Mouse (Mus musculus) midbrain, embryonic 16.5 days (tissue): Measurements from ENCODE around the gene St6galnac4. TPM values are rescaled to one million over a fixed set of nuclear protein-coding genes. Genes with fewer than 3 reads are reported as not detected.

ENCODE experiments used
- ATAC-seq: fragments of 200-750 bp; cut with Nextera tagmentation; 2 replicates; pipeline ENCODE4 v1.8.0; 2017; ENCODE audit warnings: moderate TSS enrichment
- H3K27ac ChIP-seq: fragments of 300-500 bp; sonication (generic); 2 replicates; pipeline ENCODE4 v1.5.1; 2014; ENCODE audit warnings: mild to moderate bottlenecking, low read length, mixed read lengths
- H3K27me3 ChIP-seq: fragments of 300-500 bp; sonication (generic); 2 replicates; pipeline ENCODE4 v1.6.1; 2014; ENCODE audit warnings: low read depth, low read length, mixed read lengths; ENCODE audit not compliant: control insufficient read depth, insufficient read depth
- H3K36me3 ChIP-seq: fragments of 300-500 bp; sonication (generic); 2 replicates; pipeline ENCODE4 v1.6.1; 2014; ENCODE audit warnings: mild to moderate bottlenecking, low read length, moderate library complexity, mixed read lengths; ENCODE audit not compliant: control insufficient read depth, insufficient read depth
- H3K4me1 ChIP-seq: fragments of 300-500 bp; sonication (generic); 2 replicates; pipeline ENCODE4 v1.6.1; 2014; ENCODE audit warnings: mild to moderate bottlenecking, low read length, mixed read lengths; ENCODE audit not compliant: control insufficient read depth, insufficient read depth
- H3K4me2 ChIP-seq: fragments of 300-500 bp; sonication (generic); 2 replicates; pipeline ENCODE4 v1.6.1; 2014; ENCODE audit warnings: mild to moderate bottlenecking, low read length, mixed read lengths
- H3K4me3 ChIP-seq: fragments of 300-500 bp; sonication (generic); 2 replicates; pipeline ENCODE4 v1.5.1; 2014; ENCODE audit warnings: low read depth, mild to moderate bottlenecking, low read length, moderate library complexity, mixed read lengths
- H3K9ac ChIP-seq: fragments of 300-500 bp; sonication (generic); 2 replicates; pipeline ENCODE4 v1.6.1; 2014; ENCODE audit warnings: low read depth, low read length, mixed read lengths
- H3K9me3 ChIP-seq: fragments of 300-500 bp; sonication (generic); replicated peaks from 2 replicates; pipeline ENCODE4 v1.6.1; 2014; ENCODE audit warnings: mild to moderate bottlenecking, low read length, mixed read lengths; ENCODE audit not compliant: control insufficient read depth, poor library complexity, severe bottlenecking
- WGBS: fragments of 180-500 bp; shearing (Covaris S2); extraction: QIAGEN DNeasy Blood & Tissue Kit; methylation state at CpG from one replicate; pipeline ENCODE4 v1.1.7; 2014; 5-methylcytosine and 5-hydroxymethylcytosine counted together
- polyA plus RNA-seq: library from polyadenylated mRNA; unstranded; fragments of >200 nt; fragmentation: Nextera tagmentation; extraction: Ambion mirVana; gene quantifications from 2 replicates; pipeline ENCODE4 v1.2.1, GENCODE M21; 2015

Gene St6galnac4
- polyA plus RNA-seq, 1 experiment from 2014 or later, result 39.0 TPM

DNA sequence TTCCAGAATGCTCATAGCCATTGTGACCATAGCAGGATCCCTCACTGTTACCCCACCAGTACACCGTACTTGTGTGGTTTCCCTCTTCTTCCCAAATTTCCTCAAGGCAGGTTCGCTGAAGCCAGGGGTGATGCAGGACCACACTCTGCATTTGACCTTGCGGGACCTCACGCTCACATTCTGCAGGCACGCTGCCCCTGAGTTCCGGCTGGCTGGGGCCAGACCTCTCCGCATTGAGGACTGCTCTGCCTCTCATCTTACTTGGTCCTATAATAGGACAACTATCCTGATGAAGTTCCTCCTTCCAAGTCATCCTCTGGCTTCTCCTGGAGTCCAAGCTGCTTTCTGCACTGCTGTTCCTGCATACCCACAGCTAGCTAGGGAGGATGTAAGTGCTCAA, 49.7 kb downstream of the St6galnac4 start:
- Histone ChIP-seq H3K9me3 (no peaks in the 10 kb centered on the region), H3K27me3 (no peaks in the 10 kb centered on the region), H3K36me3 (0 out of 2 replicates have a peak, but pooled peaks cover 2% of the 10 kb centered on the region), H3K4me1 (no peaks in the 10 kb centered on the region), H3K4me3 (no peak overlapping the region), H3K9ac (no peak overlapping the region), H3K4me2 (no peak overlapping the region), H3K27ac (no peak overlapping the region)
- no peak for ATAC-seq
- WGBS, result 92% methylated on average over 7 of the region's 7 CpGs

DNA sequence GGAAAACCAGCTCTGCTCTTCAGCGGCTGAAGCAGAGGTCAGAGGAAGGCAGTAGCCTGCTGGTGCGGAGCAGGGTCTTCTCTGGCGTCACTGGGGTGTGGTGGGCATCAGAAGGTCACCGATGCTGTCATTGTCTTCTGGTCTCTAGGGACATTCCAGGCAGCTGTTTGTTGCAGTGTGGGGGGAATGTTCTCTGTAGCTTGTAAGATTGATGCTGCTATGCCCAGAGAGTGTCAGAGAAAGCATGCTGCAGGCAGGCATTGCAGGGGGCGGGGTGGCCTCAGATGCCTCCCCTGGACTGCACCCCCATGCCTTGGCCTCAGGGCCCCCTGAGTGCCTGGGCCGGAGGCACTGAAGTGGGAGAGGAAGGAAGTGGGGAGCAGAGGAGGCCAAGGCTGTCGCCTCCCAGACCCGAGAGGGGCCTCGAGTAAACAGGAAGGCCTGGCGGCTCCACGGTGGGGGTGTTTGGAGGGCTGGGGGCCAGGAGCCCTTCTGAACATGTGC, 50.9 kb downstream of the St6galnac4 start:
- Histone ChIP-seq H3K27ac (no peak overlapping the region), H3K36me3 (0 out of 2 replicates have a peak, but pooled peaks cover 2% of the 10 kb centered on the region), H3K27me3 (no peaks in the 10 kb centered on the region), H3K4me1 (no peaks in the 10 kb centered on the region), H3K4me3 (no peak overlapping the region), H3K4me2 (no peak overlapping the region), H3K9ac (0 out of 2 replicates have a peak overlapping the region, but pooled peaks have one; percentile 3), H3K9me3 (no peaks in the 10 kb centered on the region)
- ATAC-seq, result no peak
- WGBS, result 50% methylated on average over 11 of the region's 11 CpGs

DNA sequence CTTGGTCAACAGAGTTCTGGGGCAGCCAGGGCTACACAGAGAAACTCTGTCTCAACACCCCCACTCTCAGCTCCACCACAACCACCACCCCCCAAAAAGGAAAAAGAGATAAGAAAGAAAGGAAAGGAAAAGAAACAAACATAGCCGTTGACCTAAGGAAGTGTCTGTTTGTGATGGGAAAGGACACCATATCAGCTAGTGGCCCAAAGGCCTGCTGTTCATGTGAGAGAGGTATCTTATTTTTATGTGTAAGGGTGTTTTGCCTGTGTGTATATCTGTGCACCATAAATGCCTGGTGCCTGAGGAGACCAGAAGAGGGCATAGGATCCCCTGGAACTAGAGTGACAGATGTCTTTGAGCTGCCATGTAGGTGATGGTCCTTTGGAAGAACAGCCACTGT, 52.7 kb downstream of the St6galnac4 start:
- Histone ChIP-seq H3K9me3 (no peaks in the 10 kb centered on the region), H3K9ac (no peak overlapping the region), H3K4me2 (no peak overlapping the region), H3K4me1 (no peaks in the 10 kb centered on the region), H3K27ac (no peak overlapping the region), H3K4me3 (no peak overlapping the region), H3K36me3 (no peaks in the 10 kb centered on the region), H3K27me3 (no peaks in the 10 kb centered on the region)
- 91% methylated on average over 1 of the region's 1 CpGs for WGBS
- no peak for ATAC-seq

DNA sequence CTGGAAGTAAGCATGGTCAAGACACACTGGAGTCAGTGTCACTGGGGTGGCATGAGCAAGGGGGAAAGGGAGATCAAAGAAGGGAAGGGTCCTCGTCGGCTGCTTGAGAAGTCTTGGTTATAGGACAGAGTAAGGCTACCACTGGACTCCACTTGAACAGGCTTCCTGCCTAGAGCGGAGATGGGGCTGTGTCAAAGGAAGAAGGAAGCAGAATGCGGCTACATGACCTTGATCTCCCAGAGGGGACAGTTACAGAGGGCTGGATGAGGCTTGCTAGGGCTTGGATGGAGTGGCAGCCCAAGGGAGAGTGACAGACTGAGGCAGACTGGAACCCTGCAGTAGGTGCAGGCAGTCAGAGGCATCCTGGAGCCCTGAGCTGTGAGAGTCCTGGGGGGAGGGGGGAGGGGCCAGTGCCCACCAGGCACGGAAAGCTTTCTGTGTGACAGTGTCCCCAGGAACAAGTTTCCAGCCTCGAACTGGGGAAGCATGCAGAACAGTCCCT, 53.7 kb downstream of the St6galnac4 start:
- no peak overlapping the region for H3K4me3 ChIP-seq
- no peaks in the 10 kb centered on the region for H3K27me3 ChIP-seq
- whole genome bisulfite sequencing, result 63% methylated on average over 6 of the region's 6 CpGs
- H3K36me3 ChIP-seq, result no peaks in the 10 kb centered on the region
- H3K9ac ChIP-seq, result no peak overlapping the region
- no peak overlapping the region for H3K4me2 ChIP-seq
- no peak for ATAC-seq
- no peak overlapping the region for H3K27ac ChIP-seq
- no peaks in the 10 kb centered on the region for H3K4me1 ChIP-seq
- H3K9me3 ChIP-seq, result no peaks in the 10 kb centered on the region

DNA sequence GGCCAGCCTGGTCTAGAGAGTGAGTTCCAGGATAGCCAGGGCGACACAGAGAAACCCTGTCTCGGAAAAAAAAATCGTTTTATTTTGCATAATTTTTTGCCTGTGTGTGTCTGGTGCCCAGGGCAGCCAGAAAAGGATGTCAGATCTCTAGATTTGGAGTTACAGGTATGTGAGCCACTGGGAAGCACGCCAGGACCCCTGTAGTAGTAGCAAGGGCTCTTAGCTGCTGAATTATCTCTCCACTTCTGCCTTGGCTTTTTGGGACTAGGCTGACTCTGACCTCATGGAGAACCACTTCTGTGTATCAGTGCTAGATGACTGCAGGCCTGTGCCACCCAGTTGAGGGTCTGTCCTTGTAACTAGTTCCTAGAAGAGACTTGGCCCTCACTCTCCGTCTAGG, 54.9 kb downstream of the St6galnac4 start:
- Histone ChIP-seq H3K4me2 (no peak overlapping the region), H3K4me3 (no peak overlapping the region), H3K27me3 (no peaks in the 10 kb centered on the region), H3K4me1 (no peaks in the 10 kb centered on the region), H3K9me3 (no peaks in the 10 kb centered on the region), H3K9ac (no peak overlapping the region), H3K36me3 (no peaks in the 10 kb centered on the region), H3K27ac (no peak overlapping the region)
- 85% methylated on average over 5 of the region's 5 CpGs for WGBS
- no peak for ATAC-seq

DNA sequence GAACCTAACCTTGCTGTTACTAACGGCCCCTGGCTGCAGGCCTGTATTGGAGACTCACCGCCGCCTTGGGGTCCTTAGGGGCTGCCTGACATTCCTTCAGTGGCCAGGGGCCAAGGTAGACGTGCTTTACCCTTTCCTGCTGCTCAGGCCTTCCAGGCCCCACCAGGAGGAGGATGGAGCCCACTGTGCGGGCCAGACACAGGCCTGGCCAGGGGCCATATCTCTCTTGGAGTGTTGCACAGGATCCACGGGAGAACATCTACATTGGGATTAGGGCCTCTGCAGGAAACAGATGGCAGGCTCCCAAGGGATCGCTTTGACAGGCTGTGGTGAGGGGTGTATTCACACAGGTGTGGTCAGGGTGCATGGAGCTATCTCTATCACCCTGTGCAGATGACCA, 55.9 kb downstream of the St6galnac4 start:
- WGBS, result 72% methylated on average over 7 of the region's 7 CpGs
- Histone ChIP-seq H3K4me3 (no peak overlapping the region), H3K4me1 (no peaks in the 10 kb centered on the region), H3K9ac (no peak overlapping the region), H3K27me3 (no peaks in the 10 kb centered on the region), H3K9me3 (no peaks in the 10 kb centered on the region), H3K4me2 (no peak overlapping the region), H3K27ac (no peak overlapping the region), H3K36me3 (no peaks in the 10 kb centered on the region)
- ATAC-seq, result no peak

DNA sequence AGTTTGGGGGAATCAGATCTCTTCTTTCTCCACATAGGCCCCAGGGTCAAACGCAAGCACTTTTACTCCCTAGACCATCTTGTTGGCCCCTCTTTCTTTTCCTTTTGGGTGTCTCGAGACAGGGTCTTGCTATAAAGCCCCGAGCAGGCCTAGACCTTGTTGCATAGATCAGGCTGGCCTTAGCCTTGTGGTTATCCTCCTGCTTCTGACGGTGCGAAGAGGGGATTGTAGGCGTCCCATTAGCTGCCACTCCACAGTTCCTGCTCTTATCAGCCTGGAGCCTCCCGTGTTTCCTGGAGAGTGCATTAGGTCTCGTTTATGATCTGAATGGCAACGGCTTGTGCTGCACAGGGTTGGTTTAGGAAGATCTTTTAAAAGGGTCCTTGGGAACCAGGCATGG, 57.2 kb downstream of the St6galnac4 start:
- no peaks in the 10 kb centered on the region for H3K9me3 ChIP-seq
- 87% methylated on average over 9 of the region's 9 CpGs for WGBS
- no peaks in the 10 kb centered on the region for H3K4me1 ChIP-seq
- H3K9ac ChIP-seq, result no peak overlapping the region
- no peaks in the 10 kb centered on the region for H3K36me3 ChIP-seq
- no peak overlapping the region for H3K27ac ChIP-seq
- H3K4me3 ChIP-seq, result no peak overlapping the region
- no peak for ATAC-seq
- no peaks in the 10 kb centered on the region for H3K27me3 ChIP-seq
- no peak overlapping the region for H3K4me2 ChIP-seq

DNA sequence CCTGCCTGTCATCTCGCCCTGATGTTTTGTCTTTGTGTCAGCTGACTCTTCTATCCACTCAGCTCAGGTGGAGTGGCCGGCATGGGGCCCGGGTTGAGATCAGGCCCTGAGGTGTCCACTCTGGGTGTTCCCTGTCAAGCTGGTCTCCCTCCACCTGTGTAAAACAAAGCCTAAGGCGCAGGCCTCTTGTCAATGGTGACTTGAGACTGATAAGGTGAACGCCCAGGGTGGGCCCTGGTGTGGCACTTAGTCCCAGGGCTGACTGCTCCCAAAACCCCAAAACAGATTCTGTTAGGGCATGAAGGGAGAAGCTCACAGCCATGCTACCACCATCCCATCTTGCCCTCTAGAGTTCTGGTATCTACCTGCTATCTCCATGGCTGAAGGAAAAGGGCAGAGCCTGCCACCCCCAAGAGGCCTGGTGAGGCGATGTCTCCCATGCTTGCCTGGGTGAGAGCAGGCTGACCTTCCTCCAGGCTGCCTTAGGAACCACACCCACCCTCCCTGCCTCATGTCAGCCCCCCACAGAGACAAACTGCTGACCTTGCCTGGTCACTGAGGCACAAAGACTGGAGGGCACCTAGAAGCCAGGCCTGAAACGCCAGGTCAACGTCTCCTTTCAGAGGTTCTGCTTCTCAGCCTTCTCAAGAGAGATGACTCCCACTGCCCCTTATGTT, 58.0 kb downstream of the St6galnac4 start:
- Histone ChIP-seq H3K36me3 (no peaks in the 10 kb centered on the region), H3K4me1 (no peaks in the 10 kb centered on the region), H3K4me3 (no peak overlapping the region), H3K9ac (no peak overlapping the region), H3K9me3 (no peaks in the 10 kb centered on the region), H3K27me3 (no peaks in the 10 kb centered on the region), H3K4me2 (no peak overlapping the region), H3K27ac (no peak overlapping the region)
- WGBS, result 88% methylated on average over 8 of the region's 8 CpGs
- ATAC-seq, result no peak

DNA sequence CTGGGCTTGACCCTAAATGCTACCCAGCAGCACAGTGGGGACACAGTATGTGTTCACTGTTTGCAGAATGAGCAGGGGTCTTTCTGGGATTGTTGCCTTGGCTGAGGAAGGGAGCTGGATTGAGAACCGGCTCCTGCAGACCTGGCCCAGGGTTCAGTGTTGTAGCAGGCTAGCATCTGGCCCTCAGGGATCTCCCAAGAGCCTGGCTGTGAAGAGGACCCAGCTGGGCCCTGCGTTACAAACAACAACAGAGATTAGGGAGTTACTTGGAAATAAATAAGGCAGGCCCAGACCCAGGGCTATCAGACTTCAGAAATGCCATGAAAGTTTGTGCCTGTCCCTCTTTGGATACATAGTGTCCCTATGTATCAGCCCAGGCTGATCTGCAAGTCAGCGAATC, 58.8 kb downstream of the St6galnac4 start:
- Histone ChIP-seq H3K27me3 (no peaks in the 10 kb centered on the region), H3K4me3 (no peak overlapping the region), H3K36me3 (no peaks in the 10 kb centered on the region), H3K9ac (no peak overlapping the region), H3K27ac (no peak overlapping the region), H3K9me3 (no peaks in the 10 kb centered on the region), H3K4me1 (no peaks in the 10 kb centered on the region), H3K4me2 (no peak overlapping the region)
- ATAC-seq, result no peak
- WGBS, result 66% methylated on average over 3 of the region's 3 CpGs
